Mouse (Mus musculus) testis, postnatal 14 days (tissue): Measurements from ENCODE around the gene Slc29a1.

Source experiments
- DNase-seq: peaks from one replicate; pipeline ENCODE4 v3.0.0; 2021; ENCODE audit warnings: low spot score

The Slc29a1 gene

GRCm38 (mm10) chr17:45610144-45610866 is 10.9 kb upstream of the Slc29a1 start:
- no peak for DNase-seq

- DNase-seq: no peak
These were observed 9.0 kb upstream of the Slc29a1 start for GRCm38 (mm10) chr17:45608396-45608795.

GRCm38 (mm10) chr17:45606992-45607879 is 7.8 kb upstream of the Slc29a1 start:
- DNase-seq: no peak

GRCm38 (mm10) chr17:45602984-45603383 is 3.6 kb upstream of the Slc29a1 start:
- DNase-seq: no peak

GRCm38 (mm10) chr17:45601877-45602304 is 2.5 kb upstream of the Slc29a1 start, which contains the start of gene Mymx:
Gene Mymx (minus strand): TSS chr17:45602102.
- no peak for DNase-seq

GRCm38 (mm10) chr17:45601325-45601724 is 1.9 kb upstream of the Slc29a1 start:
- DNase-seq: no peak

- no peak for DNase-seq
These were observed 861 bp upstream of the Slc29a1 start for GRCm38 (mm10) chr17:45600267-45600666.

- DNase-seq: no peak
These were observed 515 bp downstream of the Slc29a1 start for GRCm38 (mm10) chr17:45598891-45599290.

- DNase-seq: no peak
These were observed 1.0 kb downstream of the Slc29a1 start for GRCm38 (mm10) chr17:45598376-45598775.

GRCm38 (mm10) chr17:45597787-45598186 is 1.6 kb downstream of the Slc29a1 start:
- DNase-seq: no peak

GRCm38 (mm10) chr17:45596631-45597396 is 2.6 kb downstream of the Slc29a1 start:
- DNase-seq: peak; percentile 70

- no peak for DNase-seq
These were observed 3.5 kb downstream of the Slc29a1 start for GRCm38 (mm10) chr17:45595736-45596390.

GRCm38 (mm10) chr17:45594881-45595735 is 4.3 kb downstream of the Slc29a1 start:
- peak; percentile 83 for DNase-seq

GRCm38 (mm10) chr17:45594195-45594594 is 5.2 kb downstream of the Slc29a1 start:
- DNase-seq: no peak

GRCm38 (mm10) chr17:45593479-45593878 is 5.9 kb downstream of the Slc29a1 start:
- no peak for DNase-seq

GRCm38 (mm10) chr17:45592606-45593431 is 6.6 kb downstream of the Slc29a1 start:
- DNase-seq: peak; percentile 71

GRCm38 (mm10) chr17:45591701-45592605 is 7.5 kb downstream of the Slc29a1 start:
- DNase-seq: no peak

- no peak for DNase-seq
These were observed 9.0 kb downstream of the Slc29a1 start for GRCm38 (mm10) chr17:45590410-45590809.

- DNase-seq: no peak
These were observed 9.6 kb downstream of the Slc29a1 start for GRCm38 (mm10) chr17:45589844-45590243.
